Mouse (Mus musculus) heart, adult 11 months (tissue): Measurements from ENCODE around the gene Cdc42se2.

Source experiments
- DNase-seq: peaks from one replicate; pipeline ENCODE4 v3.0.0; 2022

The Cdc42se2 gene

GRCm38 (mm10) chr11:54786858-54787487, 502 bp downstream of the Cdc42se2 start:
- peak; percentile 97 for DNase-seq

DNA sequence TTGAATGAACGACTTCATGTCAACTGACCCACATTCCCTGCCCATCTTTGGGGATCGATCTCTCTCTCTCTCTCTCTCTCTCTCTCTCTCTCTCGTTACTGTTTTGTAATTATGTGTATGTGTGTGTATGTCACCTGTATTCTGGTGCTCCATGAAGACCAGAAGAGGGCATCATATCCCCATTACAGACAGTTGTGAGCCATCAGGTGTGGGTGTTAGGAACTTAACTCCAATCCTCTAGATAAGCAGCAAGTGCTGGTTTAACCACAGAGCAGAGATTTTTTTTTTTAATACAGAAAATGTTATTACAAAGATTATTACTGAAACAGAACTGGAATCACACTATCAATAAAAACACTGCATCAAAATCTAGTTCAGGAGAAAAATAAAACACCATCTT, 1.9 kb downstream of the Cdc42se2 start:
- peak; percentile 33 for DNase-seq

DNA sequence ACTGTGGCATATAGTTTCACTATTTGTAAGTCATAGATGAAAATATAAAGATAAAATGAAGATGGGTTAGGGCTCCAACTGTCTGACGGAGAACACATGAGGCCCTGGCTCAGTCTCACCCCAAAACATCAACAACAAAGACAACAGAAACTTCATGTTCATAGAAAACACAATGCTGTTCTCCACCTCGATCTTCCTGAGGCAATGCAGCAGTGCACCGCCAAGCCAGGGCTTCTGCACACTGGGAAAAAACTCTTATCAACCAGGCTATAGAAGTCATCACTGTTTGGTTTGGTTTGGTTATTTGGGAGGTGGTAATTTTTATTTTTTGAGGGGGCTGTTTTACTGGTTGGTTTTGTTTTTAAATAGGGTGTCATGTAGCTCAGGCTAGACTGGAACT, 3.0 kb downstream of the Cdc42se2 start:
- DNase-seq = peak; percentile 70

DNA sequence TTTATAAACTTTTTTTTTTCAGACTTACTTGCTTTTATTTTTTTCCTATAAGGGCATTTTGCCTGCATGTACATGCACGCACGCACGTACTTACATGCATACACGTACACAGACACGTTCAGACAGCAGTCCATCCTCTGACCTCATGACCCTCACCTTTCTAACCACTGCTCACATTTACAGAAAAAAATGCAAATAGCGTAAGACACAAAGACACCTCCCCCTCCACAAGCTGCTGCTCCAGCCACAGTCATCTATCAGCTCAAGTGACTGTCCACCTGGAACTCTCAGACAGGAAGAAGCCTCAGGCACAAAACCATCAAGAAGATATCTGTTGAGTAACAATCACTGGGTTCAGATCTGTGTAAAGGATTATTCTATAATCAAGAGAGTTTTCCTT, 5.2 kb downstream of the Cdc42se2 start:
- DNase-seq = peak; percentile 23

DNA sequence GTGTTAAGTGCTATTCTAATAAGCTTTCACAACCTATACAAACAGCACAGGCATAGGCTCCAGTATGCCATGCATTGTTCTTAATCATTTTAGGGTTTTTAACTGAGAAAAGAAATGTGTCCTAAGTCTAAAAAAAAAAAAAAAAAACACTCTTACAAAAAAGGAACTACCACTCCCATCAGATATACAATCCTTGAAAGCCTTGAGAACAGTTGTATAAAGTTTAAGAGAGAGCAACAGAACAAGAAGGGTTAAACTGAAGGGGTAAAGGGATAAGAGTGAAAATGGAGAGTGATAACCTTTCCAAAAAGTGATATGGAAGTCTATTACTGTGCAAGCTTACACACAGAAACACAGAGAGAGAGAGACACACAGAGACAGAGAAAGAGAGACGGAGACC, 7.5 kb downstream of the Cdc42se2 start:
- no peak for DNase-seq

- DNase-seq = peak; percentile 97
Observed at GRCm38 (mm10) chr11:54778131-54778844, 9.2 kb downstream of the Cdc42se2 start.

DNA sequence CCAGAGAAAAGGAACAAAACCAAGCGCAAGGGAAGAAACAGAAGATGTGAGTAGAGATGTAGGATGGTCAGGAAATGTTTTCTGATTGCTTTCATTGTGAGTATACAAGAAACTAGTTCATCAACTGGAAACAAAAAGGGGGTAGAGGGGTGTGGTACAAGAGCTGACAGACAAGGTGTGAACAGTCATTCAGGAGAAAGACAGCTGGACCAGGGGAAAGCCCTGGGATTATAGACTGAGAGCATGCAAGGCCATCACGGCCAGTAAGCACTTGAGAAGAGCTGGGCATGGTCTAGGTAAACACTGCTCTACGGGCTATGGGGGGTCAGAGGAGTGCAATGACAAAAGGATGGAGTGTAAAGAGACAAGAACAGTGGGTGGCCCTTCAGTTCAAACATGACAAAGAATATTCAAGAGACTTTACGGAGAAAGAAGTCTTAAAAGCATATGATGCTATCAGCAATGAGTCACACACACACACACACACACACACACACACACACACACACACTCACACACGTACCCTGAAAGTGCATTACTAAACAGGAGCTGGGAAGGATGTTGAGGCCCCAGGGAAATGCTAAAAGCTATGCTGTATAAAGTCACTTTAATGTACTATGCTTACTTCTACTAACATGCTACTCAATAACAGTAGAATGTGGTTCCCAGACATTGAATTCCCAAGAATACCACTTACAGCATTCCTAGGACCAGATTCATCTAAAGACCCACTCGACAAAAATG, 9.9 kb downstream of the Cdc42se2 start:
- peak; percentile 79 for DNase-seq

- DNase-seq = no peak
Observed at GRCm38 (mm10) chr11:54776735-54777333, 10.6 kb downstream of the Cdc42se2 start.

GRCm38 (mm10) chr11:54776367-54776701, 11.1 kb downstream of the Cdc42se2 start:
- DNase-seq = peak; percentile 81

GRCm38 (mm10) chr11:54775628-54776366, 11.7 kb downstream of the Cdc42se2 start:
- peak; percentile 89 for DNase-seq

GRCm38 (mm10) chr11:54774282-54775078, 13.0 kb downstream of the Cdc42se2 start:
- peak; percentile 87 for DNase-seq

DNA sequence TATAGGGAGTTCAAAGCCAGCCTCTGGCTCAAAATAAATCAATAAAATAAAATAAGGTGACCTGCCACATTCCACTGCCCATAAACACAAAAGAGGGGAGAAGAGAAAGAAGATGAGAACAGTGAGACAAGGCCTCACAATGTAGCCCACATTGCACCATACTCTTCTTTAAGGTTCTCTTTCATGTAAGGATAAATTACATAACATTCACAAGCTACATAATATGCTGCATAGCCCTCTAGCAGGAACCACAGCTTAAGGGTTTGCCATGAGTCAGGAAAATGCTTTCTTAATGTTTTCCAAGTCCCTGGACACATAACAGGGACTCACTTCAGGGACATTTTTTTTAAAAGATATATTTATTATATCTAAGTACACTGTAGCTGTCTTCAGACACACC, 15.9 kb downstream of the Cdc42se2 start:
- peak; percentile 60 for DNase-seq

- DNase-seq = peak; percentile 90
Observed at GRCm38 (mm10) chr11:54769843-54770242, 17.6 kb downstream of the Cdc42se2 start.

- peak; percentile 23 for DNase-seq
Observed at GRCm38 (mm10) chr11:54768116-54768690, 19.3 kb downstream of the Cdc42se2 start.

GRCm38 (mm10) chr11:54764759-54765158, 22.7 kb downstream of the Cdc42se2 start:
- peak; percentile 75 for DNase-seq

DNA sequence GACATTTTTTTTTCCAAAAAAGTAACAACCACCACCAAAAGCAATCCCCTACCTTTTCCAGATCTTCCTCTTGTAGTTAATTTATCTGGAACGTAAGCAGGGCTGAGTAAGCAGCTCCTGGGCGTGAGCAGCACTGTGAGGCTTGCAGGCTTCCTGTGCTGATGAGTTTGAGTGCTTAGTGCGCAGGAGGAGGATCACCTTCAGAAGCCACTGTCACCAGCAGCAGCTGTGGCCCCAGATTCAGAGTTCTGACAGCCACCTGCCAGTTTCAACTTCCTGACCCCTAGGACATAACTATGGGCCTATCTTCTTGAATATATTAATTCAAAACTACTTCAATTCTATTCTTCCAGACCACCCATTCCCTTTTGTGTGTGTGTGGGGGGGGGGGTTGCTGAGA, 23.4 kb downstream of the Cdc42se2 start:
- peak; percentile 86 for DNase-seq

DNA sequence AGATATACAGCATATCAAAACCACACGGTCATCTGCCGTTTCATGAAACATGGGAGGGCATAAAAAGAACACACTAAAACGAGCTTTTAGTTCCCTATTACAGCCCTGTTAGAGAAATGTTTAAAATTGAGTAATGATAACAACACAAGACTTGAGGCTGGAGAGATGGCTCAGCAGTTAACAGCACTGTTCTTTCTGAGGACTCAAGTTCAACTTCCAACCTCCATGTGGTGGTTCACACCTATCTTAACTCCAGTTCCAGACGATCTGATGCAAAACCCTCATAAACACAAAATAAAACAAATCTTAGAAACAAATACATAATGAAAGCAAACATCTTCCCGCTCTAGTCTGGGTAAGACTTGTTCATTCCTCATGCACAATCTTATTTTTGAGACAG, 24.7 kb downstream of the Cdc42se2 start:
- DNase-seq = no peak

- DNase-seq = peak; percentile 97
Observed at GRCm38 (mm10) chr11:54757993-54758392, 29.5 kb downstream of the Cdc42se2 start.

GRCm38 (mm10) chr11:54755148-54755664, 32.3 kb downstream of the Cdc42se2 start:
- DNase-seq = no peak

GRCm38 (mm10) chr11:54754301-54755147, 33.0 kb downstream of the Cdc42se2 start:
- no peak for DNase-seq
